Mouse (Mus musculus) liver, embryonic 15.5 days (tissue): Measurements from ENCODE around the gene Cnot1. TPM values are rescaled to one million over a fixed set of nuclear protein-coding genes. Genes with fewer than 3 reads are reported as not detected.

Experiments used
- ATAC-seq: fragments of 200-750 bp; cut with Nextera tagmentation; 2 replicates; pipeline ENCODE4 v1.8.0; 2017; ENCODE audit warnings: moderate number of reproducible peaks, mild to moderate bottlenecking, moderate library complexity; ENCODE audit not compliant: insufficient read depth
- H3K27ac ChIP-seq: fragments of 300-500 bp; sonication (generic); replicated peaks from 2 replicates; pipeline ENCODE4 v1.5.1; 2015; ENCODE audit warnings: mild to moderate bottlenecking, inconsistent platforms
- H3K27me3 ChIP-seq: fragments of 300-500 bp; sonication (generic); 2 replicates; pipeline ENCODE4 v1.6.1; 2015; ENCODE audit warnings: mild to moderate bottlenecking, inconsistent platforms
- H3K36me3 ChIP-seq: fragments of 300-500 bp; sonication (generic); replicated peaks from 2 replicates; pipeline ENCODE4 v1.6.1; 2015; ENCODE audit warnings: moderate library complexity, mild to moderate bottlenecking, inconsistent platforms
- H3K4me1 ChIP-seq: fragments of 300-500 bp; sonication (generic); replicated peaks from 2 replicates; pipeline ENCODE4 v1.6.1; 2015; ENCODE audit warnings: inconsistent platforms
- H3K4me2 ChIP-seq: fragments of 300-500 bp; sonication (generic); 2 replicates; pipeline ENCODE4 v1.6.1; 2015; ENCODE audit warnings: moderate library complexity, mild to moderate bottlenecking, inconsistent platforms
- H3K4me3 ChIP-seq: fragments of 300-500 bp; sonication (generic); replicated peaks from 2 replicates; pipeline ENCODE4 v1.5.1; 2015; ENCODE audit warnings: mild to moderate bottlenecking, inconsistent platforms
- H3K9ac ChIP-seq: fragments of 300-500 bp; sonication (generic); 2 replicates; pipeline ENCODE4 v1.6.1; 2015; ENCODE audit warnings: moderate library complexity, mild to moderate bottlenecking, inconsistent platforms
- H3K9me3 ChIP-seq: fragments of 300-500 bp; sonication (generic); replicated peaks from 2 replicates; pipeline ENCODE4 v1.6.1; 2016; ENCODE audit warnings: inconsistent platforms
- WGBS: fragments of 180-500 bp; shearing (Covaris S2); methylation state at CpG from one replicate; pipeline ENCODE4 v1.1.7; 2015; ENCODE audit warnings: mixed read lengths; ENCODE audit not compliant: insufficient replicate concordance; 5-methylcytosine and 5-hydroxymethylcytosine counted together
- polyA plus RNA-seq: library from polyadenylated mRNA; unstranded; fragments of >200 nt; fragmentation: Nextera tagmentation; extraction: Ambion mirVana; gene quantifications from 2 replicates; pipeline ENCODE4 v1.2.1, GENCODE M21; 2015

Cnot1 gene
- polyA plus RNA-seq, 1 experiment from 2014 or later: 27.4 TPM

DNA sequence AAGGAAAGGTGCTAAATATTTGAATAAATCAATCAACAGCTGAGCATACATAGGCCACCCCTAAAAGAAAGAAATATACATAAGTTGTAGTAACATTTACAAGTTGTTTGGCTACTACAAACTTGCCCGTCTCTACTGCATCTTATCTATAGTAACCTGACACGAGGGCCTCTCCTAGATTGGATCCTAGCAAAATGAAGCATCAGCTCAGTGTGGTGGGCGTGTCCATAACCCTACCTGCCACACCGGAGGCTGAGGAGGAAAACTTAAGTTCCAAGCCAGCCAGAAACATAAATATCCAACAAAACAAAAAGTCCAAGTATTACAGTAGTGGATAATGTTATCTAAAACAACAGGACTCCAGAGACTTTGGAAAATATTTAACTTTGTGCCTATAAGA, 79.6 kb downstream of the Cnot1 start:
- ATAC-seq: no peak

DNA sequence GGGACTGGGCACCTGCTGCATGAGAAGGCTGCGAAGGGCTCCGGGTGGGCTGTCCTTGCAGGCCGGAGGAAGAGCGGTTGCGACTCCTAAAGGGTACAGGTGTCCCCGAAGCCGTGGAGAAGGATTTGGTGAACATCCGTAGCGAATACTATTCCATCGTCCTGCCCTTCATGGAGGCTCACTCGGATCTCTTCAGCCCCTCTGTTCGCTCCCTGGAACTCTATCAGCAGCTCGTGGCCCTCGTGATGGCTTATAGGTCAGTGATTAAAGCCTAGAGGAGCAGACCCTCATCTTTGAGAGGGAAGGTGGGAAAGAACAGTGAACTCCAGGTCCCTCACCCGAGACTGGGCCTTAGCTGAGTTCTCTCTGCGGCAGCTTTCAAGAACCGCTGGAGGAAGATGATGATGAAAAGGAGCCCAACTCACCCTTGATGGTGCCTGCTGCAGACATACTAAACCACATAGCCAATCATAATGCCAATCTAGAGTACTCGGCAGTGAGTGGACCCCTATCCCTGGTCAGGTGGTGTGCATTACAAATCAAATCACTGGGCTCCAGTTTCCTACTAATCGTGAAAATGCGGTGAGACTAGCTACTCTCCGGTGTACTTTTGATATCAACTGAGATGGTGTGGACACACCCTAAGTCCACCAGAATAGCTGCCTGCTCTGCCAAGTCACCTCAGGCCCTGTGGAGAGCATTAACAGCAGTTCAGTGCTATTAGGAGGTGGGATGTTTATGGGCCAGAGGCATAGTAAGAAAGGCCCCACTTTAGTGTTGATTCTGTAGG, 90.5 kb downstream of the Cnot1 start:
- Histone ChIP-seq H3K4me1 (peaks cover 57% of the 10 kb centered on the region), H3K4me2 (peak overlapping the region; percentile 95), H3K9me3 (no peaks in the 10 kb centered on the region), H3K4me3 (peak overlapping the region; percentile 91), H3K36me3 (peaks cover 42% of the 10 kb centered on the region), H3K9ac (peak overlapping the region; percentile 82), H3K27ac (peak overlapping the region; percentile 78), H3K27me3 (no peaks in the 10 kb centered on the region)
- no peak for ATAC-seq
- WGBS: 12% methylated on average over 21 of the region's 21 CpGs

More for the DNA sequence above, 79.6 kb downstream of the Cnot1 start:
- Histone ChIP-seq H3K27me3 (no peaks in the 10 kb centered on the region), H3K9ac (no peak overlapping the region), H3K4me2 (no peak overlapping the region), H3K36me3 (peaks cover 91% of the 10 kb centered on the region), H3K4me3 (no peak overlapping the region), H3K27ac (no peak overlapping the region), H3K9me3 (no peaks in the 10 kb centered on the region), H3K4me1 (peaks cover 6% of the 10 kb centered on the region; the same call in 1 of the 2 replicates)
- WGBS: 42% methylated on average over 4 of the region's 4 CpGs

DNA sequence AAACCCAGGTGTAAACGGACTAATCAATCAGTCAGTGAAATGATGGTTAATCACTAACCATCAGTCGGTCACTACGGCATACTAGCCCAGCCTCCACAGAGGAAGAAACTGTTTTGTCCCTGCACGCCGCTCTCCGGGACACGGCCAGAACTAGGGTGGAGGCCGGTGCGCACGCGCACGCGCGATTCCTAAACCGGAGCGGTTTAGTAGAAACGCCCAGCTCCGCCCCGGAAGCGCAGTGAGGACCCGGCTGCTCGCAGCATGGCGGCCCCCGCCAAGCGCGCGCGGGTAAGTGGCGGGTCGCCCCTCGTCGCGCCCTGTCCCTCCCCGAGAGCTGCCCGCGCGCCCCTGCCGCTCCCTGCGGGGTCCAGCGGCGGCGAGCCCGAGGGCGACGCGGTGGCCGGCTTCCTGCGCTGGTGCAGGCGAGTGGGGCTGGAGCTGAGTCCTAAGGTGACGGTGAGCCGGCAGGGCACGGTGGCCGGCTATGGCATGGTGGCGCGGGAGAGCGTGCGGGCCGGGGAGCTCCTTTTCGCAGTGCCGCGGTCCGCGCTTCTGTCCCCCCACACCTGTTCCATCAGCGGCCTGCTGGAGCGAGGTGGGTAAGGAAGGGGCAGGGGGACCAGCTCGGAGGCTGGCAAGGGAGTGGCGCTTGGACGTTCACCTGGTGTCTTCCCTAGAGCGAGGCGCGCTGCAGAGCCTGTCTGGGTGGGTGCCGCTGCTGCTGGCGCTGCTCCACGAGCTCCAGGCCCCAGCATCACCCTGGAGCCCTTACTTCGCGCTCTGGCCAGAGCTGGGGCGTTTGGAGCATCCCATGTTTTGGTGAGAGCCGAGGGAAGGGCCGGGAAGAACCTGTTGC, 91.4 kb downstream of the Cnot1 start, which contains the start of gene Setd6:
Gene Setd6, plus strand, starts transcription at position 206 of the 856 bp plus-strand sequence.
- WGBS: under 1% methylated on average over 76 of the region's 79 CpGs
- H3K36me3 ChIP-seq: peaks cover 34% of the 10 kb centered on the region
- peak within 1 kb of the TSS; percentile 82 for H3K9ac ChIP-seq
- H3K27me3 ChIP-seq: no peaks in the 10 kb centered on the region
- peak within 1 kb of the TSS; percentile 91 for H3K4me3 ChIP-seq
- ATAC-seq: peak; percentile 88
- H3K4me2 ChIP-seq: peak within 1 kb of the TSS; percentile 95
- H3K9me3 ChIP-seq: no peaks in the 10 kb centered on the region
- H3K27ac ChIP-seq: peak within 1 kb of the TSS; percentile 78
- peaks cover 57% of the 10 kb centered on the region for H3K4me1 ChIP-seq

DNA sequence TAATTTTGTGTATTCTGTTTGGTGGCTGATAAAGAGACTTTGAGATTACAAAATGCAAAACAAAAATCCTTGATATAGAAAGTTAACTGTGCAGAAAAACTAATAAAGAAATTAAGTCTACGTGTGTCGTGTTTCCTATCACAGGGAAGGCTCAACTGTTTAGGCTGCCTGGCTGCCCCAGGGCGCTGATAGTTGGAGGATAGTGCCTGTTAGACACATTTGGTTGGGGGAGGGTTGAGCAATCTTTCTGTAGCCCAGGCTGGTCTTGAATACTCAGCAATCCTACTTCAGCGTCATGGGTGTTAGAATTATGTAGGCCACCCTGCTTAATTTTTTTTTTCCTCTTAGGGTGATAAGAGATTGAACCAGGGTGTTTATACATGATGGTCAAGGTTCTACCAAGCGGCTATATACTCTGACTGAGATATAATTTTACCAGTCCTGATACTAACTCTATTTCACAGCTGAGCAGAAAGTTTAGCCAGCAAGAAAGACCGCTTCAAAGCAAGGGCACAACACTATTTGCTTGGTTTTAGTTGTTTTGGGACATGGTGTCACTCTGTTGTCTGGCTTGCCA, 92.3 kb downstream of the Cnot1 start:
- Histone ChIP-seq H3K36me3 (peaks cover 24% of the 10 kb centered on the region), H3K9ac (peak overlapping the region; percentile 82), H3K9me3 (no peaks in the 10 kb centered on the region), H3K4me1 (peaks cover 57% of the 10 kb centered on the region), H3K27me3 (no peaks in the 10 kb centered on the region), H3K4me2 (peak overlapping the region; percentile 95), H3K4me3 (peak overlapping the region; percentile 91), H3K27ac (peak overlapping the region; percentile 78)
- no peak for ATAC-seq
- WGBS: 29% methylated on average over 6 of the region's 6 CpGs

DNA sequence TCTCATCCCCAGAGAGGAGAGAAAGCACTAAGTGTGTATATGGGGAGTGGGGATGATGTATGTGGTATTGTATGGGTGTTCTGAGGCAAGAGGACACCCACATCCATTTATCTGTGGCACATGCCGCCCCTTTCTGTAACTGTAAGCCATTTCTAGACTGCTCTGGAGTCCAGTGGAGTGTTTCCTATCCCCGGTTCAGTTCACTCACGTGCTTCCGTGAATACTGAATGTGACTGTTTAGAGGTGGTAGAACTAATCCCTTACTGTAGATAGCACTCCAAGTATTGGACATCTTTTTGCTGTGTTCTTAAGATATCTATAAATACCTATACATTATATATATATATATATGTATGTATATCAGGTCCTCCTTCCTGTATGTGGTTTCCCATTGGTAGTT, 92.9 kb downstream of the Cnot1 start:
- WGBS: 69% methylated on average over 4 of the region's 4 CpGs
- Histone ChIP-seq H3K27ac (no peak overlapping the region), H3K9ac (no peak overlapping the region), H3K4me1 (peaks cover 57% of the 10 kb centered on the region), H3K4me2 (no peak overlapping the region), H3K36me3 (peaks cover 19% of the 10 kb centered on the region), H3K4me3 (no peak overlapping the region), H3K9me3 (no peaks in the 10 kb centered on the region), H3K27me3 (no peaks in the 10 kb centered on the region)
- ATAC-seq: no peak

DNA sequence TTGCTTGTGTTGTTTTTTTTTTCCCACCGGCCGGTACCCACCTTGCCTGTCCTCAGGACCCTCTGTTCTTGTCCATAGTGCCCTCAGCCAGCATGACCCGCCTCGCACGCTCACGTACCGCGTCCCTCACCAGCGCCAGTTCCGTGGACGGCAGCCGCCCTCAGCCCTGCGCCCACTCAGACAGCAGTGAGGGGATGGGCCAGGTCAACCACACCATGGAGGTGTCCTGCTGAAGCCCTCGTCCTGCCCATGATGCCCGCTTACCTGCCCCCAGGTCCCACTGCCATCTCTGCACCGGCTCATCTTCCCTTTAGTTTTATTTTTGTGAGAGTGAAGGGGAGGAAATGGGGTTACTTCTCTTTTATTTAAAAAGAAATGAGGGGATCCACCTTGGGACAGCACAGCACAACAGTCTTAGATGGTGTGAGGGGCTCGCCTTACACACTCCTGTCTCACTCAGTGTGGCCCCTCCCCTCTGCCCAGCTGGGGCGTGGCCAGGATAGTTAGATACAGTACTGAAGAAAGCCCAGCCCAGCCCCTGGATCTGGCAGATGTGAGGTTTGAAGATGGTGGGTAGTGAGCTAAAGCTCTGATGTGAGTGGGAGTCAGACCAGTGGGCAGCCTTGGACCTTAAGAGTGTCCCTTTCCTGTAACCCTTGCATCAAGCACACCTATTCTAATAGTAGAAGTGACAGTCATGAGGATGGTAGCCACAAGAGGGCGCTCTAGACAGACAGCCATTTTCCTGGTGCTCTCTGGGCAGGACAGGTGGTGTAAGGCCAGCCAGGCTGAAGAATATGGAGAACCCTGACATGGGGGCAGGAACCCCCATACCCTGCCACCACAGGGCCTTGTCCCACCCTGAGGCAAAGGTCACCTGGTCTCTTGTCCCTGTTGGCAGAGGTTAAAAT, 93.9 kb downstream of the Cnot1 start:
- Histone ChIP-seq H3K4me1 (peaks cover 57% of the 10 kb centered on the region), H3K9me3 (no peaks in the 10 kb centered on the region), H3K4me2 (no peak overlapping the region), H3K36me3 (peaks cover 9% of the 10 kb centered on the region), H3K27me3 (peaks cover 6% of the 10 kb centered on the region; the same call in 1 of the 2 replicates), H3K27ac (no peak overlapping the region), H3K4me3 (no peak overlapping the region), H3K9ac (no peak overlapping the region)
- no peak for ATAC-seq
- WGBS: 69% methylated on average over 19 of the region's 19 CpGs

DNA sequence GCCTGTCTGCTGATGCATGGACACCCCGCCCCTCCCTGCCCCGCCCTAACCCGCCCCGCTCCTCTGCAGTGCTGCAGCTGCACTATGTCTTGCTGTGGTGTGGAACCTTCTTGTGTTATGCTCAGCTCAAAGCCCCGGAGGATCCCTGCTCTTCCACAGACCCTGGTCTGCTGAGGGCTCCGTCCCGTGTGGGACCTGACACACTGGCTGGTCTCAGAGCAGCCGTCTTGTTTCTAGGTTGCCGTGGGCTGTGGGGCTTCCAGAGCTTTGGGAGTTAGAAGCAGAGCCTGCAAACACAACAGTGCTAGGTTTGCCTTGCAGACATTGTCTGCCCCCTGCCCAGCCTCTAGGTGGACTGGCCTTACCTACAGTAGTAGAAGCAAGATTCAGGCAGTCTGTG, 94.9 kb downstream of the Cnot1 start:
- Histone ChIP-seq H3K9me3 (no peaks in the 10 kb centered on the region), H3K4me1 (peaks cover 50% of the 10 kb centered on the region), H3K27me3 (peaks cover 9% of the 10 kb centered on the region; the same call in 1 of the 2 replicates), H3K4me3 (no peak overlapping the region), H3K4me2 (no peak overlapping the region), H3K27ac (no peak overlapping the region), H3K36me3 (no peaks in the 10 kb centered on the region), H3K9ac (no peak overlapping the region)
- ATAC-seq: no peak
- WGBS: 55% methylated on average over 9 of the region's 9 CpGs

DNA sequence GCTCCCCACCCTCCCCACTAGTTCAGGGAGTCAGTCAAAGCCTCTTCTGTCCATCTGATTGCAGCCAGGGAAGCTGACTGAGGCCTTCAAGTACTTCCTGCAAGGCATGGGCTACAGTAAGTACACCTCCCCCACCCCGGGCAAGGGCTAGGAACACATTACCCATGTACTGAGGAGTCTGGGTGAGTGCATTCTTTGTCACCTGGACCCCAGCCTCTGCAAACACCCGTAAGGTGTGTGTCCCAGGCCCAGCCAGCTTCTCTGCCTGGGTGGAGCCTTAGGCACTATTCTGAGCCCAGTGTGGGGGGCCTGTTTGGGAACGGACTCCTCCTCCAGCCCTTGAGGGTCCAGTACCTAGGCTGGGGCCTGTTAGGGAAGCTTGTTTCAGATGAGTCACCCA, 96.2 kb downstream of the Cnot1 start:
- Histone ChIP-seq H3K4me2 (no peak overlapping the region), H3K9me3 (no peaks in the 10 kb centered on the region), H3K27me3 (peaks cover 19% of the 10 kb centered on the region; the same call in 1 of the 2 replicates), H3K36me3 (no peaks in the 10 kb centered on the region), H3K4me1 (peaks cover 37% of the 10 kb centered on the region), H3K4me3 (no peak overlapping the region), H3K27ac (no peak overlapping the region), H3K9ac (no peak overlapping the region)
- WGBS: 52% methylated on average over 3 of the region's 3 CpGs
- ATAC-seq: no peak

DNA sequence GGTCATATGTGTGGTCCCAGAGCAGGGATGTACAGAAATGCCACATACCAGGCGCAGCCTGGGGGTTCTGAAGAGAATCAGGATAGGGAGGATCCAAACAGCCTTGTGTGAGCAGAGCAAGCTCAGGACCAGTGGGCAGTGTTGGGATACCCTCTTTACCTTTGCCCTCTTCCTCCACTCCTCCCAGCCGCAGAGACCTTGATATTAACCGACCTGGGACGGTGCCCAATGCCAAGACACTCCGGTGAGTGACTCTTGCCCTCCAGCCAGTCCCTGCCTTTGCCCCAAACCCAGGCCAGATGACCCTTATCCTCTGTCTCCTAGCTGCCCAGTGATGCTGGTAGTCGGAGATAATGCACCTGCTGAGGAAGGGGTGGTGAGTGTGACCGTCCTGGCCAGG, 97.7 kb downstream of the Cnot1 start:
- no peak for ATAC-seq
- no peaks in the 10 kb centered on the region for H3K9me3 ChIP-seq
- no peak overlapping the region for H3K4me2 ChIP-seq
- H3K4me3 ChIP-seq: no peak overlapping the region
- H3K4me1 ChIP-seq: peaks cover 24% of the 10 kb centered on the region
- H3K36me3 ChIP-seq: no peaks in the 10 kb centered on the region
- 69% methylated on average over 7 of the region's 7 CpGs for WGBS
- H3K27me3 ChIP-seq: peaks cover 19% of the 10 kb centered on the region; the same call in 1 of the 2 replicates
- H3K27ac ChIP-seq: no peak overlapping the region
- H3K9ac ChIP-seq: no peak overlapping the region

DNA sequence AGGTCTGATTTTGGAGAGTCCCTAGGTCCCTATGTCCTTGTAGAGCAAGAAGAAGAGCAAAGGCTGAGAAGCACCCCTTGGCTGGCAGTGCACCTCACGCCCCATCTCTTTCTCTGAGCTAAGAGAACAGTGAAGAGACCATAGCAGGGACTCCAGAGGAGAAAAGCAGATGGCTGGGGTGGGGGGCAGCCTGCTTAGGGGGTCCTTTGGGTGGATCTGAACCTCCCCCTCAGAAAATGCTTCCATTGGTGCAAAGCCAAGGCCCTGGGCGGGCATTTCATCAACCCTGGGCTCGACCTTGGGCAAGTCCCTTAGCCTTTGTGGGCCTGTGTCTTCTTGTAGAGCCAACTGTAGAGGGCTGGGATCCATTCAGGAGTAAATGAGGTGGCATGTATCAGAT, 102.7 kb downstream of the Cnot1 start:
- Histone ChIP-seq H3K36me3 (no peaks in the 10 kb centered on the region), H3K9me3 (no peaks in the 10 kb centered on the region), H3K27me3 (peaks cover 56% of the 10 kb centered on the region), H3K4me3 (no peak overlapping the region), H3K4me1 (peaks cover 19% of the 10 kb centered on the region), H3K9ac (no peak overlapping the region), H3K4me2 (no peak overlapping the region), H3K27ac (no peak overlapping the region)
- WGBS: 60% methylated on average over 3 of the region's 3 CpGs
- no peak for ATAC-seq
